Mouse (Mus musculus): ENCODE results near the gene Cdc6. TPM values are rescaled to one million over a fixed set of nuclear protein-coding genes. Genes with fewer than 3 reads are reported as not detected.

Cdc6 gene
- total and polyA plus RNA-seq, 2 experiments from 2014 or later, result 1.3 to 2.3 TPM

- no peak for DNase-seq
- no peaks in the 10 kb centered on the region for H3K36me3 ChIP-seq (ENCODE audit: insufficient read depth)
- no peak overlapping the region for H3K9ac ChIP-seq
- no peaks in the 10 kb centered on the region; the same call in 1 of the 2 replicates for H3K27me3 ChIP-seq (ENCODE audit: insufficient read depth, low read length)
- H3K4me1 ChIP-seq (ENCODE audit: insufficient read depth), result peaks cover 36% of the 10 kb centered on the region
- 60% methylated on average over 15 of the region's 15 CpGs for WGBS
- H3K27ac ChIP-seq (ENCODE audit: low read depth, low read length), result no peak overlapping the region
- no peak overlapping the region for H3K4me2 ChIP-seq (ENCODE audit: low read depth)
- TF ChIP-seq CTCF (IDR thresholded peaks at IDR 0.05; ENCODE audit: low read depth), result no peak
- no peak for ATAC-seq
- no peaks in the 10 kb centered on the region for H3K9me3 ChIP-seq (ENCODE audit: low read length)
- no peak overlapping the region for H3K4me3 ChIP-seq (ENCODE audit: low read depth, low read length)
Measured at GRCm38 (mm10) chr11:98939084-98939952, 31.7 kb downstream of the Cdc6 start.

- ATAC-seq, result no peak
- 53% methylated on average over 11 of the region's 11 CpGs for WGBS
- no peak for TF ChIP-seq CTCF (IDR thresholded peaks at IDR 0.05; ENCODE audit: low read depth)
Measured at GRCm38 (mm10) chr11:98939953-98940641, 32.5 kb downstream of the Cdc6 start.

GRCm38 (mm10) chr11:98940776-98941175 lies 33.2 kb downstream of the Cdc6 start:
- Histone ChIP-seq H3K4me2 (ENCODE audit: low read depth) (peak overlapping the region; percentile 88), H3K27me3 (ENCODE audit: insufficient read depth, low read length) (no peaks in the 10 kb centered on the region; the same call in 1 of the 2 replicates), H3K4me3 (ENCODE audit: low read depth, low read length) (no peak overlapping the region), H3K9ac (0 out of 2 replicates have a peak overlapping the region, but pooled peaks have one; percentile 14), H3K9me3 (ENCODE audit: low read length) (no peaks in the 10 kb centered on the region), H3K4me1 (ENCODE audit: insufficient read depth) (peaks cover 36% of the 10 kb centered on the region), H3K27ac (ENCODE audit: low read depth, low read length) (peak overlapping the region; percentile 40; the same call in 1 of the 2 replicates), H3K36me3 (ENCODE audit: insufficient read depth) (no peaks in the 10 kb centered on the region)
- ATAC-seq (no peak), DNase-seq (no peak)
- TF ChIP-seq CTCF (IDR thresholded peaks at IDR 0.05; ENCODE audit: low read depth), result no peak
- WGBS, result 32% methylated on average over 3 of the region's 3 CpGs

More at GRCm38 (mm10) chr11:98939953-98940641, 32.5 kb downstream of the Cdc6 start:
- H3K27me3 ChIP-seq (ENCODE audit: insufficient read depth, low read length), result no peaks in the 10 kb centered on the region; the same call in 1 of the 2 replicates
- peaks cover 36% of the 10 kb centered on the region for H3K4me1 ChIP-seq (ENCODE audit: insufficient read depth)
- no peaks in the 10 kb centered on the region for H3K36me3 ChIP-seq (ENCODE audit: insufficient read depth)
- no peak overlapping the region for H3K4me3 ChIP-seq (ENCODE audit: low read depth, low read length)
- no peaks in the 10 kb centered on the region for H3K9me3 ChIP-seq (ENCODE audit: low read length)
- H3K9ac ChIP-seq, result 0 out of 2 replicates have a peak overlapping the region, but pooled peaks have one; percentile 14
- no peak overlapping the region for H3K27ac ChIP-seq (ENCODE audit: low read depth, low read length)
- DNase-seq, result no peak
- no peak overlapping the region for H3K4me2 ChIP-seq (ENCODE audit: low read depth)

GRCm38 (mm10) chr11:98941341-98941825 lies 33.8 kb downstream of the Cdc6 start:
- Histone ChIP-seq H3K4me3 (ENCODE audit: low read depth, low read length) (peak overlapping the region; percentile 43), H3K27ac (ENCODE audit: low read depth, low read length) (peak overlapping the region; percentile 86), H3K4me2 (ENCODE audit: low read depth) (peak overlapping the region; percentile 88), H3K27me3 (ENCODE audit: insufficient read depth, low read length) (no peaks in the 10 kb centered on the region), H3K9ac (peak overlapping the region; percentile 59), H3K4me1 (ENCODE audit: insufficient read depth) (peaks cover 35% of the 10 kb centered on the region), H3K9me3 (ENCODE audit: low read length) (no peaks in the 10 kb centered on the region), H3K36me3 (ENCODE audit: insufficient read depth) (no peaks in the 10 kb centered on the region)
- ATAC-seq (no peak), DNase-seq (peak; percentile 74)
- TF ChIP-seq CTCF (IDR thresholded peaks at IDR 0.05; ENCODE audit: low read depth), result no peak
- WGBS, result 7% methylated on average over 12 of the region's 12 CpGs

- Histone ChIP-seq H3K4me3 (ENCODE audit: low read depth, low read length) (peak overlapping the region; percentile 43), H3K4me1 (ENCODE audit: insufficient read depth) (peaks cover 29% of the 10 kb centered on the region), H3K9ac (peak overlapping the region; percentile 59), H3K4me2 (ENCODE audit: low read depth) (peak overlapping the region; percentile 88), H3K27me3 (ENCODE audit: insufficient read depth, low read length) (no peaks in the 10 kb centered on the region), H3K27ac (ENCODE audit: low read depth, low read length) (peak overlapping the region; percentile 86), H3K36me3 (ENCODE audit: insufficient read depth) (no peaks in the 10 kb centered on the region), H3K9me3 (ENCODE audit: low read length) (no peaks in the 10 kb centered on the region)
- peak; percentile 89 for DNase-seq
- TF ChIP-seq CTCF (IDR thresholded peaks at IDR 0.05; ENCODE audit: low read depth), result no peak
- peak; percentile 75 for ATAC-seq
- 2% methylated on average over 15 of the region's 15 CpGs for WGBS
Measured at GRCm38 (mm10) chr11:98941826-98942550, 34.4 kb downstream of the Cdc6 start.

- ATAC-seq, result no peak
- TF ChIP-seq CTCF (IDR thresholded peaks at IDR 0.05; ENCODE audit: low read depth), result no peak
- H3K9me3 ChIP-seq (ENCODE audit: low read length), result no peaks in the 10 kb centered on the region
- peak overlapping the region; percentile 86 for H3K27ac ChIP-seq (ENCODE audit: low read depth, low read length)
- no peaks in the 10 kb centered on the region for H3K36me3 ChIP-seq (ENCODE audit: insufficient read depth)
- WGBS, result 40% methylated on average over 3 of the region's 3 CpGs
- H3K4me3 ChIP-seq (ENCODE audit: low read depth, low read length), result peak overlapping the region; percentile 43
- peaks cover 27% of the 10 kb centered on the region for H3K4me1 ChIP-seq (ENCODE audit: insufficient read depth)
- H3K27me3 ChIP-seq (ENCODE audit: insufficient read depth, low read length), result no peaks in the 10 kb centered on the region
- peak overlapping the region; percentile 88 for H3K4me2 ChIP-seq (ENCODE audit: low read depth)
- no peak for DNase-seq
- H3K9ac ChIP-seq, result peak overlapping the region; percentile 59
Measured at GRCm38 (mm10) chr11:98942555-98942922, 34.9 kb downstream of the Cdc6 start.
